Mouse (Mus musculus) limb, embryonic 10.5 days (tissue): ENCODE measurements at regions not wholly inside any gene's neighbourhood (a gene's known extent, or its start where the extent isn't known, plus 50 kb on each side); places are given as distances from the start of the nearest gene placed in this dataset.

Experiments used
- DNase-seq: peaks from one replicate; pipeline ENCODE4 v3.0.0-alpha.2; 2017; ENCODE audit warnings: low spot score
- H3K27ac ChIP-seq: fragments of 300-500 bp; sonication (generic); 2 replicates; pipeline ENCODE4 v1.5.1; 2016; ENCODE audit warnings: mild to moderate bottlenecking
- H3K27me3 ChIP-seq: fragments of 300-500 bp; sonication (generic); 2 replicates; pipeline ENCODE4 v1.6.1; 2016; ENCODE audit warnings: low read depth, mild to moderate bottlenecking; ENCODE audit not compliant: poor library complexity, severe bottlenecking
- H3K36me3 ChIP-seq: fragments of 300-500 bp; sonication (generic); 2 replicates; pipeline ENCODE4 v1.6.1; 2016; ENCODE audit warnings: mild to moderate bottlenecking, moderate library complexity
- H3K4me1 ChIP-seq: fragments of 300-500 bp; sonication (generic); 2 replicates; pipeline ENCODE4 v1.6.1; 2016
- H3K4me3 ChIP-seq: fragments of 300-500 bp; sonication (generic); 2 replicates; pipeline ENCODE4 v1.5.1; 2016; ENCODE audit warnings: mild to moderate bottlenecking, moderate library complexity
- H3K9me3 ChIP-seq: fragments of 300-500 bp; sonication (generic); replicated peaks from 2 replicates; pipeline ENCODE4 v1.6.1; 2016; ENCODE audit warnings: mild to moderate bottlenecking
- WGBS: fragments of 180-500 bp; shearing (Covaris S2); methylation state at CpG from one replicate; pipeline ENCODE4 v1.1.7; 2016; 5-methylcytosine and 5-hydroxymethylcytosine counted together

DNA sequence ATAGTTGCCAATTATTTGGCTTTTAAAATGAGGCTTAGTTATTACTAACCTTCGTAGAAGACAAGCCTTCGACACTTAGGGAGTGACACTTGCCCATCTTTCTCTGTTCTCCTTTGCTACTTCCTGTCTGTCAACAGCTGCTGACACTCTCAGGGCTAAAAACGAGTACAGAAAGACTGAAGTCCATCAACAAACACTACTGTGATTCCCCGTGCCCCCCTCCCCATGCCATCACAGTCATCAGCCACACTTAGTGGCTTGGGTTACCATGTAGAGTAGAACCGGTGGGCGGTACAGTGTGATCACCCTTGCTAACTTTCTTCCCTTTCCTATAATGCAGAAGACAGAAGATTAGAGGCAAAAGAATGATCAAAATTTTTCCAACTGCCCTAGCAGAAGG is 402.4 kb downstream of the Atp23 start:
- H3K9me3 ChIP-seq = no peaks in the 10 kb centered on the region
- no peaks in the 10 kb centered on the region for H3K4me1 ChIP-seq
- no peak for DNase-seq
- H3K4me3 ChIP-seq = no peak overlapping the region
- H3K27ac ChIP-seq = no peak overlapping the region
- no peaks in the 10 kb centered on the region for H3K36me3 ChIP-seq
- H3K27me3 ChIP-seq = no peaks in the 10 kb centered on the region
- 85% methylated on average over 6 of the region's 6 CpGs for WGBS

DNA sequence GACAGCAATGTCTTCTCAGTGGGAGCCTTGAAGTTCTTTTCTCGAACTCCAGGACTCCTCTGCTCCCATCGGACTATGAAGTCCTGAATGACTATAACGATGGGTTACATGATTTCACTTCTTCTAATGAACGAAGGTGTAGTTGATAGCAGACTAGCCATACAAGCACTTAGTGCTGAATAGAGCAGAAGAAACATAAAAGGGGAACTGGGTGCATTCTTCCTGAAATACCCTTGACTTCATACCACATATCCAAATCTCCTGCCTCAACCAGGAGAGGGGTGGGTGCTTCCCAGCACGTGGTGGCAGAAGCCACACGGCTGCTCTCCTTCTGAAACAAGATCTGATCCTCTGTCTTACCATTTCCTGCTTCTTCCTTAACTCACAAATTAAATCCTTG is 407.4 kb downstream of the Atp23 start:
- no peak overlapping the region for H3K27ac ChIP-seq
- H3K36me3 ChIP-seq = no peaks in the 10 kb centered on the region
- H3K4me1 ChIP-seq = no peaks in the 10 kb centered on the region
- no peaks in the 10 kb centered on the region for H3K9me3 ChIP-seq
- DNase-seq = no peak
- no peaks in the 10 kb centered on the region for H3K27me3 ChIP-seq
- 84% methylated on average over 6 of the region's 6 CpGs for WGBS
- no peak overlapping the region for H3K4me3 ChIP-seq

DNA sequence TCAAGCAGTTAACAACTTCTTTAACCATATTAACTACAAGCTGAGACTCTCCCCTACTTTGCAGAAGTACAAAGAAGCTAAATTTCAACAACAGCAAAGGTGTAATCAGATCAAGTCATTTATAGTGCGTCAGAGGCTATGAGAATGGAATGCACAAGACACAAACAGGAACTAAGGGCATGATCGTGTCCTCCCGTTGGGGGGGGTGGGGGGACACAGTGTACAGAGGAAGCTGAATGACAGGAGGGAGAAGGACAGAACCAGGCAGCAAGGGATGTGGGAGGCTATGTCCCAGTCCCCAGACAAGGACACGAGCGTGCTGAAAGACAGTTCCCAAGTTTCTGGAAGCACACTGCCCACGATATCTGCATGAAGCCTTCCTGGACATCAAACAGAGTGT is 408.9 kb downstream of the Atp23 start:
- H3K4me3 ChIP-seq = no peak overlapping the region
- no peaks in the 10 kb centered on the region for H3K27me3 ChIP-seq
- H3K9me3 ChIP-seq = no peaks in the 10 kb centered on the region
- no peak for DNase-seq
- H3K27ac ChIP-seq = no peak overlapping the region
- H3K36me3 ChIP-seq = no peaks in the 10 kb centered on the region
- WGBS = 89% methylated on average over 6 of the region's 6 CpGs
- no peaks in the 10 kb centered on the region for H3K4me1 ChIP-seq

DNA sequence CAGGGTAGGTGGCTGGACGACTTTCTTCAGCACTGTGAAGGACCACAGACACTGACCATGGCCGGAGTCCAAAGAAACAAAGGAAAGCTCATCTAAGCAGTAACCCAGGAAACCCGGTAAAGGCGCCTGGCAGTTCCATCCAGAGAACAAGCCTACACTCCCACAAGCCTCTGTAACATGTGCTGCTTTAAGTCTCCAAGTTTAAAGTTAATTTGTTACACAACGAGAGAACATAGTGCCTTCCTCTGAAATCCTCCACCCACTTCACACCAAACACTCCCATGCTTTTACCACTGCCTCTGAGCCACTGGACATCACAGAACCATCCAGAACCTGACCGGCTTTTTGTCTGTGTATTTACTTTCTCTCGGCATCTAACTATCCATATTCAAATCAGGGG is 416.0 kb downstream of the Atp23 start:
- DNase-seq = no peak
- no peak overlapping the region for H3K27ac ChIP-seq
- 91% methylated on average over 7 of the region's 7 CpGs for WGBS

DNA sequence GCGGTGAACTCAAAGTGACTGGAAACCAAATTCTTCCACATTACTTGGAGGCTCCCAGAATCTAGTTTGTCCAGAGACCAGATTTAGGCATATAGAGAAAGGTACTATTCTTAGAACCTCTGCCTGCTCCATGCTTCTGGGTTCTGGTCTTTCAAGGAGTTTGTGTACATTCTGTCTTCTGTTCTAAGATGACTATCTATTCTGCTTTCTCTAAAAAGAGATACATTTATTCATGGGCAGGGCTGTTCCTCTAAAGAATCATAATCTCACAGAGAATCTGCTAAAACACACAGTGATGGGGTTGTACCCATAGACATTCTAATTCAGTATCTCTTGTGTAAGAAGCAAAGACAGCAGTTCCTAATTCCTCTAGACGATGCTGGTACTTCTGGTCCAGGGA is 417.7 kb downstream of the Atp23 start:
- H3K4me1 ChIP-seq = no peaks in the 10 kb centered on the region
- H3K9me3 ChIP-seq = no peaks in the 10 kb centered on the region
- WGBS = 89% methylated on average over 2 of the region's 2 CpGs
- H3K36me3 ChIP-seq = no peaks in the 10 kb centered on the region
- H3K27me3 ChIP-seq = no peaks in the 10 kb centered on the region
- no peak for DNase-seq
- H3K27ac ChIP-seq = no peak overlapping the region
- H3K4me3 ChIP-seq = no peak overlapping the region

More for the DNA sequence above, 416.0 kb downstream of the Atp23 start:
- Histone ChIP-seq H3K4me1 (no peaks in the 10 kb centered on the region), H3K9me3 (no peaks in the 10 kb centered on the region), H3K27me3 (no peaks in the 10 kb centered on the region), H3K4me3 (no peak overlapping the region), H3K36me3 (no peaks in the 10 kb centered on the region)

DNA sequence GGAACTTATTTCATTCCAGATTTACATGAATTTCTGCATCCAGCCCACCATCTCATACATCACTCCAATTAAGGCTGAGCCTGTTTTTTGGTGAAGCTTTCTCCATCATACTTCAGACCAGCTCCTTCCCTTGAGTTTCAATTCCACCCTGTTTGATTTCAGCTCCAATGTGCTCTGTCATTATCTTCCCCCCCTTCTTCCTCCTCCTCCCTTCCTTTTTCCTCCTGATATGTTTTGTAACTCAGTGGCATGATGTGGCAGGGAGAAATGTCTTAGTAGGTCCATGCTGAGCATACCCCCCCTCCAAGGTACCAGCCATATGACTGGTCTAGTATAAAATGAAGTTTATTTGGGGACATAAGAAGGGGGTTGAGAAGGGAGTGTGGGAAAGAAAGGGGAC is 420.8 kb downstream of the Atp23 start:
- H3K27me3 ChIP-seq = no peaks in the 10 kb centered on the region
- H3K27ac ChIP-seq = no peak overlapping the region
- DNase-seq = no peak
- no peak overlapping the region for H3K4me3 ChIP-seq
- no peaks in the 10 kb centered on the region for H3K36me3 ChIP-seq
- H3K4me1 ChIP-seq = no peaks in the 10 kb centered on the region
- no peaks in the 10 kb centered on the region for H3K9me3 ChIP-seq

DNA sequence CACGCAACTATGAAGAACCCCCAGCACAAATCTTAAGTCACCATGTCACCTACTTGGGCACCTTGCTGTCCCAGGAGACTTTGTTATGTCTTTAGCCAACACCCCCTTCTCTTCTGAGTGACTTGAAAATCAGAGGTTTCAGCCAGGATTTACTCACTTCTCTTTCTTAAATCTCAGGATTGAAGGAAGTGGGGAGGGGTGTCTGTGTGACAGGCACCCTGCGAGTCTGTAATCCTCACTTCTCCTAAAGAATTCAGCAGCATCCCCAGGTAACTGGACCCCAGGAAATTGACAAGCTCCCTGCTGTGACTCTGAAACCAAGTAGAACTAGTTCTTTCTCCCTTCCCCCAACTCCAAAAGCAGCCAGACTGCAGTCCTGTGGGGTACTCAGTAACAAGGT is 421.4 kb downstream of the Atp23 start:
- WGBS = 38% methylated on average over 2 of the region's 2 CpGs
- no peak for DNase-seq
- Histone ChIP-seq H3K9me3 (no peaks in the 10 kb centered on the region), H3K27me3 (no peaks in the 10 kb centered on the region), H3K36me3 (no peaks in the 10 kb centered on the region), H3K4me3 (no peak overlapping the region), H3K27ac (no peak overlapping the region), H3K4me1 (no peaks in the 10 kb centered on the region)

DNA sequence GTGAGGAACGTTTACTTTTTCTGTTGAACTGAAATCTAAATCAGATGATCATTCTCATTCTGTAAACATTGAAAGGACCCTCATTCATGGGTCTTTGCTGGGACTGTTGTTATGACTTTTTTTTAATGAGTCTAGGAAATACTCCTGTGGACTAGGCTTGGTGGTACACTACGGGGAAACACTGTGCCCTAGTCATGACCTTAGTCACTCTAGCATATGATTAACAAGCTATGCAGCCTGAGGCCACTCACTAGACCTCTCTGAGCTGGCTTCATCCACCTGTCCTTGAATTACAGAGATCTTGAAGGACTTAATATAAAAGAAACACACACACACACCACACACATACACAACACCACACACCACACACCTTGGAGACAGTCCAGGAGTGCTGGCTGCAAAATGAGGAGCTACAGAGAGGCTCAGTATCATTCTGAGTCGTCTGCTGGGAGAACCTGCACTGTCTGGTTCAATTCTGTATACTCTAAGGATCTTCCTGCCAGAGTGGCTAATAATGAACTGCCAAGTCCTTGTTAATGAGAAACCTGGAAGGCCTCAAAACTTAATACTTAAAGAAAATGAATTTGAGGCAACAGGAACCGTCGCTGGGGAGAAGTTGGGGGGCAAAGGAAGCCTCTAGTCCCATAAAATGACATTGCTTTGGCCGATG is 428.0 kb downstream of the Atp23 start:
- H3K36me3 ChIP-seq = no peaks in the 10 kb centered on the region
- no peaks in the 10 kb centered on the region for H3K4me1 ChIP-seq
- no peaks in the 10 kb centered on the region for H3K9me3 ChIP-seq
- no peak for DNase-seq
- no peaks in the 10 kb centered on the region for H3K27me3 ChIP-seq
- 77% methylated on average over 6 of the region's 6 CpGs for WGBS
- H3K4me3 ChIP-seq = no peak overlapping the region
- no peak overlapping the region for H3K27ac ChIP-seq

DNA sequence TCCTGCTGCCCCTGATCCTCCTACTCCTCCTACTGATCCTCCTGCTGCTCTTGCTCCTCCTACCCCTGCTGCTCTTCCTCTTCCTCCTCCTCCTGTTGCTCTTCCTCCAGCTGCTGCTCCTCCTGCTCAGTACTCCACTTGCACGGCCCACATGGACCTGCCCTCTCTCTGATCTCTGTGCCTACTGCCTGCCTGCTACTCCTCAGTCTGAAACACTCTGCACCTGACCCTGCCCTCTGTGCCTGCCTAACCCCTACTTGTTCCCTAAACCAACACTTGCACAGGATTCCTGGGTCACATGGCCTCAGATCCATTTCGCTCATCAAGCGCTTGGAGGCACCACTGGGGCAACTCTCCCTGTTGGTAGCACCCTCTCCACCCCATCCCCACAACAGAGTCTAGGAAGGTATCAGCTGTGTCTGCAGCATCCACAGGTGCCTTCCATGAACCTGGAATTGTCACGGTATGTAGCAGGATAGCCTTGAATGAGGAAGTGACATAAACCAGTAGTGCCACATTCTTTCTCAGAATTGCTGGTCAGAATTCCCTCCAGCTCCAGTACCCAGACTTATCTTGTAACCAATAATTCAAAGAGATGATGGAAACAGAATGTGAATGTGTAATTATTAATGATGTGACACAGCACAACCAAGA is 430.2 kb downstream of the Atp23 start:
- no peaks in the 10 kb centered on the region for H3K27me3 ChIP-seq
- H3K27ac ChIP-seq = no peak overlapping the region
- H3K9me3 ChIP-seq = no peaks in the 10 kb centered on the region
- WGBS = 66% methylated on average over 4 of the region's 4 CpGs
- no peaks in the 10 kb centered on the region for H3K4me1 ChIP-seq
- DNase-seq = no peak
- no peak overlapping the region for H3K4me3 ChIP-seq
- H3K36me3 ChIP-seq = no peaks in the 10 kb centered on the region

DNA sequence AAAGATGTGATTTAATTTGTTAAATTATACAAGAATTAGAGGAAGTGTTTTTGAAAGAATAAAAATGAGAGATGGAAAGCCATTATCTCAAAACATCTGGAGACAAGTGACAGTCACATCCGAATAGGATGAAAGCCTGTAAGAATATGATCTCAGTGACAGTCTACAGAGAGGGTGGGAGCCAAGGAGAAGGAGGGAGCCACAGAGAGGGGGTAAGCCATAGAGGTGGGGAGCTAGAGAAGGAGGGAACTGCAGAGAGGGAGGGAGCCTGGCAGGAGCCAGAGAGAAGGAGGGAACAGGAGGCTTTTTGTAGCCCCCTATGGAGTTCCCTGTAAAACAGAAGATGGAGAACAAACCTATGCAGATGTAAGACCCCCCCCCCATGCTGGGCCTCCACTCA is 438.4 kb downstream of the Atp23 start:
- no peaks in the 10 kb centered on the region for H3K27me3 ChIP-seq
- DNase-seq = no peak
- no peak overlapping the region for H3K4me3 ChIP-seq
- H3K36me3 ChIP-seq = no peaks in the 10 kb centered on the region
- no peaks in the 10 kb centered on the region for H3K9me3 ChIP-seq
- 88% methylated on average over 1 of the region's 1 CpGs for WGBS
- no peak overlapping the region for H3K27ac ChIP-seq
- H3K4me1 ChIP-seq = no peaks in the 10 kb centered on the region

DNA sequence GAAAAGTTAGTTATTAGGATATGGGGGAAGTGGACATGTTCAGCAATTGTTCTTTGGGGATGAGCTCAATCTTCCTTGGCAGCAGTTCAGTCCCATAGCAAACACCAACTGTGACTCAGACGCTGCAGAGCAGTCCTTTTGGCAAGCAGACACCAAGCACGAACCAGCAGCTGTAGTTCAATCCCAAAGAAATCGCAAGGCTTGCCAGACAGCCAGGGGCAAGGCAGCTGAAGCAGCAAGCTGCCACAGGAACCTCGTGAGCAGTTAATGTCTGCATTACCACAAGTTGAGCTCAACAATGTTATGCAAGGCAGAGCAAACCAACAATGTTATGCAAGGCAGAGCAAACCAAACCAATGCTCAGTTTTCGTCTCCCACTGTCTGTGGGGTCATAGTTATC is 442.6 kb downstream of the Atp23 start:
- H3K4me1 ChIP-seq = no peaks in the 10 kb centered on the region
- DNase-seq = no peak
- 91% methylated on average over 5 of the region's 5 CpGs for WGBS
- no peaks in the 10 kb centered on the region for H3K27me3 ChIP-seq
- no peaks in the 10 kb centered on the region for H3K9me3 ChIP-seq
- H3K36me3 ChIP-seq = no peaks in the 10 kb centered on the region
- H3K4me3 ChIP-seq = no peak overlapping the region
- no peak overlapping the region for H3K27ac ChIP-seq

DNA sequence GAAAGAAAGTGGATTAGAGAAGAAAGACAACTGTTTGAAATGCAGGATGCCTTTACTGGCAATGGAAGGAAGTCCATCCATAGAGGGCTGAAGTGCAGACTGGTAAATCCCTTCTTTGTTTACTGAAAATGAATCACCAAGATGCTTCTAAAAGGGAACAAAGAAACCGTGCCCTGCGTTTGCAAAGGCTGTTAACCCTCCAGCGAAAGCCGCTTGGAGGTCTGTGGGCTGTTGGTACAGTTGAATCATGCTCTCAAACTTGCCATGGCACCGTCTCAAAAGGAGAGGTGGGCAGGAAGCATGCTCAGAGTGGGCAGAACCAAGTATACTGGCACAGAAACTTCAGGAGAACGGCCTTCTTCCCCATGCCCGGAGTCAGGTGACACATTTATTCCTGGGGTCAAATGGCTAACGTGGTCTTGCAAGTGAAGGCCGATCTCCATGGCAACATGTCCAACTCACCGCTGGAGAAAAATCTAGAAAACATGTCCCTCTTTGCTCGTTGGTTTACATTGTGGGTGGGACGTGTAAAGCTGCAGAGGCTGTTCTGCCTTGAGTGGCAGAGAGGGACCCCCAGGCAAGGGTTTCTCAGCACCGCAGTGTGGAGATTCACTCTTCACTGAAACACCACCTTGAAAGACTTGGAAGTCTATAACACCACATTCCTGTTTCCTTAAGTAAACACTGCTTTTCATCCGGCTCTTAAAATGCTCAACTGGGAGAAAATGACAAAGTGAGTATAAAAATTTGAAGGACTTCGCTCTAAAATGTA is 448.2 kb downstream of the Atp23 start:
- H3K27ac ChIP-seq = no peak overlapping the region
- WGBS = 85% methylated on average over 15 of the region's 15 CpGs
- no peaks in the 10 kb centered on the region for H3K9me3 ChIP-seq
- no peak for DNase-seq
- no peaks in the 10 kb centered on the region for H3K36me3 ChIP-seq
- H3K27me3 ChIP-seq = no peaks in the 10 kb centered on the region
- no peaks in the 10 kb centered on the region for H3K4me1 ChIP-seq
- no peak overlapping the region for H3K4me3 ChIP-seq

DNA sequence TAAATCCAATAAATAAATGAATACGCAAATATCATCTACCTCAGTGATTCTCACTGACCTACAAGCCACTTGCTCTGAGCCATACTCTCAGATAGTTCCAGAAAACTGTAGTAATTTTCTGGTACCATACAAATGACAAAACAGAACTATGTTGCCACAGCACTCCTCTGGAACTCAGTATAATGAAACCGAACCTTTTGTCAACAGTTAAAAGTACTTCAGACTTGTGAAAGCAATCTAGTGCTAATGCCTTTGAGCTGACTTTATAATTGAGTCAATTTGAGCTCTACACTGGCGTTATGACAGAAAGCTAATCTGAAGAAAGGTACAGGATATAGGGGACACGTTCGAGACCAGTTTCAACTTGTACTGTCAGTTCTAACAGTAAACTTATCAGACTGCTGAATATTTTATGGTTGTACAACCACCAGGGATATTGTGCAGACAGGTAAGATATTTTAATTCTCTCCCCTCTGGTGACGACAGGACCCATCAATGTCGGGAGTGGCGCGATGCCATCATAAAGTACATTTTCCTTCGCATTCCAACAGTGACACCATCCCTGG is 449.0 kb downstream of the Atp23 start:
- 90% methylated on average over 10 of the region's 10 CpGs for WGBS
- Histone ChIP-seq H3K36me3 (no peaks in the 10 kb centered on the region), H3K4me1 (no peaks in the 10 kb centered on the region), H3K4me3 (no peak overlapping the region), H3K27me3 (no peaks in the 10 kb centered on the region), H3K27ac (no peak overlapping the region), H3K9me3 (no peaks in the 10 kb centered on the region)
- no peak for DNase-seq
